Mouse (Mus musculus) limb, embryonic 11.5 days (tissue): Measurements from ENCODE around the gene Tln2. TPM values are rescaled to one million over a fixed set of nuclear protein-coding genes. Genes with fewer than 3 reads are reported as not detected.

Experiments
- ATAC-seq: fragments of 200-750 bp; cut with Nextera tagmentation; 2 replicates; pipeline ENCODE4 v1.8.0; 2017; ENCODE audit warnings: low read depth; ENCODE audit not compliant: insufficient number of reproducible peaks, low FRiP score, low TSS enrichment
- DNase-seq: peaks from one replicate; pipeline ENCODE4 v3.0.0-alpha.2; 2015; ENCODE audit warnings: low spot score
- H3K27ac ChIP-seq: fragments of 300-500 bp; sonication (generic); replicated peaks from 2 replicates; pipeline ENCODE4 v1.5.1; 2014; ENCODE audit warnings: low read depth, mild to moderate bottlenecking, low read length
- H3K27me3 ChIP-seq: fragments of 300-500 bp; sonication (generic); 2 replicates; pipeline ENCODE4 v1.6.1; 2014; ENCODE audit warnings: mild to moderate bottlenecking, low read length, mixed read lengths; ENCODE audit not compliant: control insufficient read depth, insufficient read depth
- H3K36me3 ChIP-seq: fragments of 300-500 bp; sonication (generic); 2 replicates; pipeline ENCODE4 v1.6.1; 2014; ENCODE audit warnings: mild to moderate bottlenecking, low read length, moderate library complexity, mixed read lengths; ENCODE audit not compliant: control insufficient read depth, insufficient read depth
- H3K4me1 ChIP-seq: fragments of 300-500 bp; sonication (generic); 2 replicates; pipeline ENCODE4 v1.6.1; 2014; ENCODE audit warnings: low read length, mixed read lengths; ENCODE audit not compliant: control insufficient read depth, insufficient read depth
- H3K4me2 ChIP-seq: fragments of 300-500 bp; sonication (generic); 2 replicates; pipeline ENCODE4 v1.6.1; 2014; ENCODE audit warnings: low read depth, mild to moderate bottlenecking, moderate library complexity; ENCODE audit not compliant: severe bottlenecking
- H3K4me3 ChIP-seq: fragments of 300-500 bp; sonication (generic); 2 replicates; pipeline ENCODE4 v1.5.1; 2014; ENCODE audit warnings: low read depth, low read length
- H3K9ac ChIP-seq: fragments of 300-500 bp; sonication (generic); 2 replicates; pipeline ENCODE4 v1.6.1; 2014; ENCODE audit warnings: mild to moderate bottlenecking, low read length
- H3K9me3 ChIP-seq: fragments of 300-500 bp; sonication (generic); 2 replicates; pipeline ENCODE4 v1.6.1; 2016; ENCODE audit warnings: low read length; ENCODE audit not compliant: control insufficient read depth
- WGBS: fragments of 180-500 bp; shearing (Covaris S2); extraction: QIAGEN DNeasy Blood & Tissue Kit; methylation state at CpG from one replicate; pipeline ENCODE4 v1.1.7; 2014; 5-methylcytosine and 5-hydroxymethylcytosine counted together
- polyA plus RNA-seq: library from polyadenylated mRNA; unstranded; fragments of >200 nt; fragmentation: Nextera tagmentation; extraction: Ambion mirVana; gene quantifications from 2 replicates; pipeline ENCODE4 v1.2.1, GENCODE M21; 2014

Gene Tln2
- polyA plus RNA-seq, 1 experiment from 2014 or later = 28.2 TPM

DNA sequence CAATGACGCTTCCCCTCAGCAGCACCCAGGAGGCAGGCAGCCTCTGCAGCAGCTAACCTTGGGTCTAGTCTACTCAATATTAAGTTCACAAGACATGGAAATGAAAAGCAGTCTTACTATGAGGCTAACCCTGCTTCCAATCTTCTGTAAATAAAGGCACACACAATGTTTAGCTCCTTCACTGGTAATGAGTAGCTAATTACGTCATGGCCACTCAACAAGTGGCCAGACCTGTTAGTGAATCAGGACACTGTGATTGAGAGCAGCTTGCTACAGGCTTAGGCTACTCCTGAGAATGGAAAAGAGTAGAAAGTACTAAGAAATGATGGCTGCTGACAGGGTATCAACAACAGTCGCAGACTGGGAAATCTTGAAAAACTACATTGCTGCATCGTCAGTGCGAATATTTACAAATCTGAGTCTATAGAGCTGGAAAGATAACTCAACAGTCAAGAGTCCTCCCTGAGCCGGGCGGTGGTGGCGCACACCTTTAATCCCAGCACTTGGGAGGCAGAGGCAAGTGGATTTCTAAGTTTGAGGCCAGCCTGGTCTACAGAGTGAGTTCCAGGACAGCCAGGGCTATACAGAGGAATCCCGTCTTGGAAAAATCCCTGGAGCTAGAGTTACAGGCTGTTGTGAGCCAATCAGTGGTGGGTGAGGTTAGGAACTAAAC, 34.1 kb upstream of the Tln2 start:
- Histone ChIP-seq H3K4me2 (no peak overlapping the region), H3K9ac (no peak overlapping the region), H3K27ac (no peak overlapping the region), H3K27me3 (no peaks in the 10 kb centered on the region), H3K4me1 (no peaks in the 10 kb centered on the region), H3K9me3 (no peaks in the 10 kb centered on the region), H3K4me3 (no peak overlapping the region), H3K36me3 (no peaks in the 10 kb centered on the region)
- no peak for ATAC-seq
- 91% methylated on average over 9 of the region's 9 CpGs for WGBS
- no peak for DNase-seq

DNA sequence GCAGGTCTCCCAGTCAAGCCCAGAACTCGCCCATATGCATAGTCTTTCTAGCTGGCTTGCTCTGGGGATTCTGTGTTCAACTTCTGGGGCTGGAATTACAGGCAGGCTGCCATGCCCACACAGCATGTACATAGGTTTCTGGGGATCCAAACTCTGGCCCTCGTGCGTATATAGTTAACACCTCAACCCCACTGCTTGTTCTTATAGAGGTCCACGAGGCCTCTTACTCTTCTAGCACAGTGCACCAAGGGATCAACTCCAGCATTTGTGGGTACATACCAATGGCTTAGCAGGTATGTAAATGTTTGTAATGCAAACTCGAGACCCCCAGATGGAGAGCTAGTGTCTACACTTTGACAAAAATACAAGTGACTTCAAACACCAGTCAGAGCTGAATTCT, 33.2 kb upstream of the Tln2 start:
- Histone ChIP-seq H3K4me1 (no peaks in the 10 kb centered on the region), H3K9ac (no peak overlapping the region), H3K36me3 (no peaks in the 10 kb centered on the region), H3K27ac (no peak overlapping the region), H3K9me3 (no peaks in the 10 kb centered on the region), H3K4me3 (no peak overlapping the region), H3K4me2 (no peak overlapping the region), H3K27me3 (no peaks in the 10 kb centered on the region)
- DNase-seq (no peak), ATAC-seq (no peak)
- WGBS = 91% methylated on average over 5 of the region's 5 CpGs

GRCm38 (mm10) chr9:67587111-67587510, 27.6 kb upstream of the Tln2 start:
- Histone ChIP-seq H3K36me3 (no peaks in the 10 kb centered on the region), H3K9ac (no peak overlapping the region), H3K27ac (no peak overlapping the region), H3K9me3 (no peaks in the 10 kb centered on the region), H3K4me1 (no peaks in the 10 kb centered on the region), H3K4me3 (no peak overlapping the region), H3K4me2 (no peak overlapping the region), H3K27me3 (no peaks in the 10 kb centered on the region)
- DNase-seq = no peak
- no peak for ATAC-seq
- WGBS = 90% methylated on average over 3 of the region's 3 CpGs

DNA sequence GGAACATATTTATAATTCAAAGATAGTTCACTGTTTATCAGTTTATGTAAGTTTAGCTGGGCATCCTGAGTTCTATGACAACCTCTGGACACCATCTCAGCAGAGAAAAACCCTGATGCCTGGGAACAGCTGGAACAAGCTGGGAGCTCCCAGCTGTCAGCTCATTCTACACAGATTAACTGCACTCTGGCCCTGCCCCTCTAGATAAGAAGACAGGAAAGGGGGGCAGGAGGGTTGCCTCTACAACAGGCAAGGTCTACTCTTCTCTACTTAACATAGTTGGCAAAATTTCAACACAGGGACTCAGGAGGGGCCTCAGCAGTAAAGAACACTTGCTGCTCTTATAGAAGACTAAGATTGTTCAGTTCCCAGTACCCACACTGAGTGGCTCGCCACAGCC, 27.0 kb upstream of the Tln2 start:
- Histone ChIP-seq H3K4me1 (no peaks in the 10 kb centered on the region), H3K4me3 (no peak overlapping the region), H3K27ac (no peak overlapping the region), H3K9ac (no peak overlapping the region), H3K4me2 (no peak overlapping the region), H3K9me3 (no peaks in the 10 kb centered on the region), H3K36me3 (no peaks in the 10 kb centered on the region), H3K27me3 (no peaks in the 10 kb centered on the region)
- DNase-seq = no peak
- ATAC-seq = no peak
- WGBS = 85% methylated on average over 1 of the region's 1 CpGs

DNA sequence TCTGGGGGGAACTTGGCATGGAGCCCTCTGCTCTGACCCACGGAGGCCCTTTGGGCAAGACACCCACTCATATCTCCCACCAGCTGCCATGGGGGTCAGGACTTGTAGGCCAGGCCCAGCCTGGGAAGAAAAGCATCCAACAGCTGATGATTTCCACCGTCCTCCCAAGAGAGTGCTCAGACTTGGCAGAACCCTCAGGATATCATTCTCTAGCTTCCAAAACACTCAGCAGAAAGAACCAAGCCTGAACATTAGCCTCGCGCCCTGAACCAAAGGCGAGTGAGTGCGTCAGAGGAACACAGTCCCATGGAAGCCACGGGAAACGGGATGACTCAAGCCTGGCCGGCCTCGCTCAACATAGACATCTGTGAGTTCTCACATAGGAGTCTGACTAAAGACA, 25.4 kb upstream of the Tln2 start:
- DNase-seq (no peak), ATAC-seq (no peak)
- Histone ChIP-seq H3K9me3 (no peaks in the 10 kb centered on the region), H3K9ac (no peak overlapping the region), H3K36me3 (no peaks in the 10 kb centered on the region), H3K27me3 (no peaks in the 10 kb centered on the region), H3K27ac (no peak overlapping the region), H3K4me2 (no peak overlapping the region), H3K4me1 (no peaks in the 10 kb centered on the region), H3K4me3 (no peak overlapping the region)
- WGBS = 95% methylated on average over 10 of the region's 10 CpGs

GRCm38 (mm10) chr9:67581581-67582280, 22.2 kb upstream of the Tln2 start:
- no peak for DNase-seq
- no peak overlapping the region for H3K27ac ChIP-seq
- WGBS = 67% methylated on average over 10 of the region's 10 CpGs

GRCm38 (mm10) chr9:67579541-67579940, 20.0 kb upstream of the Tln2 start:
- WGBS = 94% methylated on average over 1 of the region's 1 CpGs
- Histone ChIP-seq H3K9ac (no peak overlapping the region), H3K9me3 (no peaks in the 10 kb centered on the region), H3K36me3 (no peaks in the 10 kb centered on the region), H3K4me1 (0 out of 2 replicates have a peak, but pooled peaks cover 2% of the 10 kb centered on the region), H3K4me2 (no peak overlapping the region), H3K27ac (no peak overlapping the region), H3K27me3 (no peaks in the 10 kb centered on the region), H3K4me3 (no peak overlapping the region)
- DNase-seq (no peak), ATAC-seq (no peak)

More at GRCm38 (mm10) chr9:67581581-67582280, 22.2 kb upstream of the Tln2 start:
- H3K4me3 ChIP-seq = no peak overlapping the region
- no peaks in the 10 kb centered on the region for H3K9me3 ChIP-seq
- H3K36me3 ChIP-seq = no peaks in the 10 kb centered on the region
- no peak for ATAC-seq
- no peaks in the 10 kb centered on the region for H3K27me3 ChIP-seq
- no peak overlapping the region for H3K4me2 ChIP-seq
- no peak overlapping the region for H3K9ac ChIP-seq
- H3K4me1 ChIP-seq = no peaks in the 10 kb centered on the region

- 60% methylated on average over 7 of the region's 7 CpGs for WGBS
- H3K4me1 ChIP-seq = peaks cover 2% of the 10 kb centered on the region; the same call in 1 of the 2 replicates
Measured at GRCm38 (mm10) chr9:67574721-67575248, 15.3 kb upstream of the Tln2 start.

More at GRCm38 (mm10) chr9:67574721-67575248, 15.3 kb upstream of the Tln2 start:
- Histone ChIP-seq H3K4me3 (no peak overlapping the region), H3K4me2 (no peak overlapping the region), H3K9ac (no peak overlapping the region), H3K27me3 (no peaks in the 10 kb centered on the region), H3K9me3 (no peaks in the 10 kb centered on the region), H3K36me3 (no peaks in the 10 kb centered on the region), H3K27ac (no peak overlapping the region)
- DNase-seq (no peak), ATAC-seq (no peak)
